Mouse (Mus musculus): Measurements from ENCODE around the gene Abcg5. TPM values are rescaled to one million over a fixed set of nuclear protein-coding genes. Genes with fewer than 3 reads are reported as not detected.

The Abcg5 gene
- polyA plus RNA-seq (2015; fragmentation: Illumina TruSeq; extraction: RNeasy Lipid Tissue Mini Kit (QIAGEN cat#74804); ENCODE audit: insufficient read depth, low read depth, low replicate concordance), result 1.8 TPM

DNA sequence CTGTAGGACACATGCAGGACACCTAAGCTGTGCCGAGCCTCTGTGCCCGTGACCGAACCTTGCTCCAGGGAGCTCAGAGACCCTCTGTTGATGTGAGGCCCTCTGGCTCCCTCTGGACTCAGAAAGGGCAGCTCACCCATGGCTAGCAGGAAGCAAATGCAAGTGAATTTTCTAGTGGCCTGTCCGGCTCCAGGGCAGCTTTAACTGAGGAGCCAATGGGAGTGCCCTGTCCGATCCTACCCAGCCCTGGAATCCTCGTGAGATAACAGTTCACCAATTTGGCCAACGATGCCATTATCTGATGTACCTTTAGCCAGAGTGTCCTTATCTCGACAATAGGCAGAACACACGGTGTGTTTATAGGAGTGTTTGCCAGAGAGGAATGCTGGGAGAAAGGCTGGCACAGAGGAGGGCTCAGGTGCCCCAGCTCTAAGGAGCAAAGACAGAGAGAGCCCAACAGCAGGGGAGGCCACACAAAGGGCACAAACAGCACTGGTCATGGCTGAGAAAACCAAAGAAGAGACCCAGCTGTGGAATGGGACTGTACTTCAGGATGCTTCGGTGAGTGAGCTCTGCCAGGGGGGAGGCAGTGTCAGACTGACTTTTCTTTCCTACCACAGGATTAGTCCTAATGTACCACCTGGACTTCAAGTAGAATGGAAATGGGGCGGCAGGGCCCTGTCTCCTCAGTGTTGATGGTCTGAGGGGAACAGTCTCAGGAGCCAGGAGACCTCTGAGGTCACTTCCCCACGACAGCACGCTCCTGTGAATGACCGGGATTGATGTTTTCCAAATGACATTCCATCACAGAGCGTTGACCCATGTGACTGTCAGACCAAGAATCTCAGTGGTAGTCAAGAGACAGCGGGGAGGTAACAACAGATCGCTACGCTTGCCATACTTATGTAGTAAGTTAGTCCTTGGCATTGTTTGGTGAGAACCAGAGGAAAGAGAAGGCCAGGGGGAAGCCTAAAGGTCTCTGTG, at the start of gene Abcg5:
TSS of gene Abcg5 (minus strand) at position 278 of the 984 bp plus-strand sequence.

DNA sequence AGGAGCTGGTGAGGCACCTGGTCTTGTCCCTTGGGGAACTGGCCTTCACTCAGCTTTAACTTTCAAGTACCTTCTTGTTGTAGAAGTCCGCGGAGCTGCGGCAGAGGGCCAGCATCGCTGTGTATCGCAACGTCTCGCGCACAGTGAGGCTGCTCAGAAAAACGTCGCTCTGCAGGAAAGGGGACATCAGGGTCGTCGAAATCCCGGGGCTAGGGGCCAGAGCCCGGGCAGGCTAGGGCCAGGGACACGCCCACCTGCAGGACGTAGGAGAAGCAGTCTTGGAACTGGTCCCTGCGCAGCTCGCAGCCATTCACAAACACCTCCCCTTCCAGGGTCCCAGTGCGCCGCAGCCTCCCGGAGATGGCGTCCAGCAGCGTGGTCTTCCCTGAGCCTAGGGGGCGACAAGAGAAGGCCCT, 6.9 kb downstream of the Abcg5 start, which contains the start of gene Abcg8:
TSS of gene Abcg8 (plus strand) at position 352 of the 416 bp plus-strand sequence.

GRCm38 (mm10) chr17:84626276-84626856, 56.4 kb downstream of the Abcg5 start, which contains the start of gene Dync2li1:
Gene Dync2li1, plus strand, starts transcription at chr17:84626496.

Other genes starting within 250 kb of the Abcg5 start
- 5.0 TPM for gene Thada, start 216.8 kb downstream of the Abcg5 start, polyA plus RNA-seq (2015; fragmentation: Illumina TruSeq; extraction: RNeasy Lipid Tissue Mini Kit (QIAGEN cat#74804); ENCODE audit: insufficient read depth, low read depth, low replicate concordance)
- gene Plekhh2, start 171.1 kb downstream of the Abcg5 start, polyA plus RNA-seq (2015; fragmentation: Illumina TruSeq; extraction: RNeasy Lipid Tissue Mini Kit (QIAGEN cat#74804); ENCODE audit: insufficient read depth, low read depth, low replicate concordance), result 2.0 TPM
- 3.5 TPM for gene Dync2li1, start 56.5 kb downstream of the Abcg5 start, polyA plus RNA-seq (2015; fragmentation: Illumina TruSeq; extraction: RNeasy Lipid Tissue Mini Kit (QIAGEN cat#74804); ENCODE audit: insufficient read depth, low read depth, low replicate concordance)
- 1.1 TPM for gene Abcg8, start 6.7 kb downstream of the Abcg5 start, polyA plus RNA-seq (2015; fragmentation: Illumina TruSeq; extraction: RNeasy Lipid Tissue Mini Kit (QIAGEN cat#74804); ENCODE audit: insufficient read depth, low read depth, low replicate concordance)
- gene Lrpprc, start 107.8 kb upstream of the Abcg5 start, polyA plus RNA-seq (2015; fragmentation: Illumina TruSeq; extraction: RNeasy Lipid Tissue Mini Kit (QIAGEN cat#74804); ENCODE audit: insufficient read depth, low read depth, low replicate concordance), result 6.3 TPM